ENCODE assay signal across 11 mouse cellular contexts in the genomic region with DNA sequence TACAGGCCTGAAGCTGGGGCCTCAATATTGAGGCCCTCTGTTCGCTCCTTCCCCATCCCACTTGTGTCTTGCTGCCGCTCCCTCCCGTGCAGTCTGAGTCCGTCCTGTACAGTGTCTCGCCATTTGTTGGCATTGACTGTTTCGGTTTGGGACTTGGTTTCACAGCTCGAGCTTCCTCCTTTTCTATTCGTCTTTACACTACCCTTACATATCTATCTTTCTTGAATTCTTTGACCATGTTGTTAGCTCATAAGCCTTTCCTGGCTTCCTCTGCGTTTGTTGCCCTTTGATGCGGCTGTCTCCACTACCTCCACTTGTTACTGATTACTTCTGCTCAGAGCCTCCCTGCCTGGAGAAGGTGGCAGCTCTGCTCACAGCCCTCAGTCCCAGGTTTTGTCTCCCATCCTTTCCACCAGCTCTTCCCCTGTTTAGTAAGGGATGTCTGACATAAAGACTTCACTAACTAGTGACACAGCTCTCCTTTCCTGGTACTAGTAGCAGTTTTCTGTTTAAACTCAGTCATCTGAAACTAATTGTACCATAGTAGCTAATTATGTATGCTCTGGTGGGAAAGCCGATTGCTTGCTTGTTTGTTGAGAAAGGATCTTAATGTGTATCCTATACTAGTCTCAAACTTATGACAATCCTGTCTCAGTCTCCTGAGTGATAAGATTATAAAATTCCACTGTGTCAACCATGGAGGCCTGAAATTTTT. TPM values are rescaled to one million over a fixed set of nuclear protein-coding genes. Genes with fewer than 3 reads are reported as not detected.
DNase-seq lines count a peak whose midpoint lies in the region; ATAC-seq and TF ChIP-seq lines count a peak whose summit lies in the region.
"Had no signal": no experiment of that assay in that cellular context is flagged by ENCODE, and none has a peak within 500 bp of the region (broad histone marks: within the 10 kb centered on the region; RNA-seq: fewer than 3 reads in every experiment).

No protein-coding gene starts in this region.

- H3K27me3 ChIP-seq in kidney, adult 2 months (replicated peaks; ENCODE audit: control insufficient read depth, insufficient read depth, low read length) = no peaks in the 10 kb centered on the region
- no peaks in the 10 kb centered on the region for H3K27me3 ChIP-seq in G1E (ENCODE audit: insufficient read depth, low read length)
- no peaks in the 10 kb centered on the region for H3K27me3 ChIP-seq in hindbrain, embryonic 15.5 days
- H3K27me3 ChIP-seq: lung, embryonic 15.5 days had no signal

- H3K36me3 ChIP-seq in kidney, adult 2 months (ENCODE audit: control insufficient read depth, insufficient read depth, low read length) = peaks cover 4% of the 10 kb centered on the region; the same call in 1 of the 2 replicates
- peaks cover 44% of the 10 kb centered on the region for H3K36me3 ChIP-seq in G1E (replicated peaks)
- H3K36me3 ChIP-seq in hindbrain, embryonic 15.5 days = peaks cover 15% of the 10 kb centered on the region

- H3K4me3 ChIP-seq in kidney, adult 2 months (ENCODE audit: insufficient read depth, low read depth, low read length) = no peak overlapping the region
- H3K4me3 ChIP-seq in G1E (ENCODE audit: low read depth, low read length) = peak overlapping the region; percentile 63; the same call in 1 of the 2 replicates
- 0 out of 2 replicates have a peak overlapping the region, but pooled peaks have one; percentile 10 for H3K4me3 ChIP-seq in hindbrain, embryonic 15.5 days
- H3K4me3 ChIP-seq: lung, embryonic 15.5 days; myocyte had no signal

- no peak overlapping the region for H3K9ac ChIP-seq in hindbrain, embryonic 15.5 days
- H3K9ac ChIP-seq: lung, embryonic 15.5 days had no signal

- H3K4me1 ChIP-seq in kidney, adult 2 months (ENCODE audit: control insufficient read depth, insufficient read depth, low read length) = peaks cover 2% of the 10 kb centered on the region; the same call in 1 of the 2 replicates
- peaks cover 31% of the 10 kb centered on the region for H3K4me1 ChIP-seq in G1E (ENCODE audit: insufficient read depth, low read depth, low read length)
- peaks cover 25% of the 10 kb centered on the region for H3K4me1 ChIP-seq in hindbrain, embryonic 15.5 days (replicated peaks)

- peak; percentile 32 for ATAC-seq in G1E (ENCODE audit: extremely low read depth, insufficient number of reproducible peaks, low FRiP score, poor library complexity, severe bottlenecking)
- ATAC-seq in hindbrain, embryonic 15.5 days (ENCODE audit: low FRiP score, low read depth) = no peak
- ATAC-seq in megakaryocyte progenitor cell, adult 5-6 weeks (replicated peaks; ENCODE audit: poor library complexity) = no peak

- no peak for TF ChIP-seq POLR2A in kidney, adult 2 months (IDR thresholded peaks at IDR 0.05; ENCODE audit: low read depth, low read length)

- H3K4me2 ChIP-seq in hindbrain, embryonic 15.5 days = peak overlapping the region; percentile 26
- H3K4me2 ChIP-seq: lung, embryonic 15.5 days had no signal

- DNase-seq in kidney, adult 2 months = peak; percentile 46
- no peak for DNase-seq in kidney, adult 11 months
- peak; percentile 6 for DNase-seq in G1E (ENCODE audit: low spot score)
- DNase-seq in cerebellum, postnatal 10 days = peak; percentile 19 to 36
- DNase-seq in adrenal gland, postnatal 4 days (ENCODE audit: low spot score in 2 of 2) = no peak
- DNase-seq in urinary bladder, postnatal 10 days (ENCODE audit: low spot score) = no peak
- DNase-seq: embryo, embryonic 11 days had no signal

- no peak for TF ChIP-seq CTCF in kidney, adult 2 months (conservative IDR thresholded peaks at IDR 0.05; ENCODE audit: insufficient read depth, insufficient read length, low read depth, low read length)
- TF ChIP-seq CTCF in G1E (IDR thresholded peaks at IDR 0.05; ENCODE audit: low read depth, low read length) = no peak

- WGBS in kidney, adult 2 months = 72% methylated on average over 11 of the region's 11 CpGs
- WGBS in hindbrain, embryonic 15.5 days = 59% methylated on average over 11 of the region's 11 CpGs

- no peaks in the 10 kb centered on the region for H3K9me3 ChIP-seq in G1E (replicated peaks)
- no peaks in the 10 kb centered on the region for H3K9me3 ChIP-seq in hindbrain, embryonic 15.5 days
- H3K9me3 ChIP-seq: lung, embryonic 15.5 days had no signal

- H3K27ac ChIP-seq in kidney, adult 2 months (ENCODE audit: insufficient read depth, low read depth, low read length) = no peak overlapping the region
- H3K27ac ChIP-seq in hindbrain, embryonic 15.5 days (replicated peaks) = no peak overlapping the region
- H3K27ac ChIP-seq: lung, embryonic 15.5 days had no signal

RNA-seq across cellular contexts. Expression of a gene that starts 3.0 kb away (rescaled TPM):
- 3.5 and 8.1 TPM in 2 replicates for polyA plus RNA-seq in kidney, adult 2 months (2012; rRNA removed)
- total RNA-seq in G1E (2014; fragmentation: Nextera tagmentation) = 96.8 and 106 TPM in 2 replicates
- 416 and 492 TPM in 2 replicates for total RNA-seq in G1E (2017)
- 10.6 and 14.2 TPM in 2 replicates for polyA plus RNA-seq in G1E (2012)
- polyA plus RNA-seq in hindbrain, embryonic 15.5 days (2015; fragmentation: Nextera tagmentation; extraction: Ambion mirVana) = 210 and 215 TPM in 2 replicates
- 100 to 1,000 TPM; 175 to 177 TPM for total RNA-seq in adrenal gland, postnatal 4 days (2021)
- 207 and 221 TPM in 2 replicates for total RNA-seq in megakaryocyte progenitor cell, adult 5-6 weeks (2015)
- 388 and 505 TPM in 2 replicates for total RNA-seq in megakaryocyte progenitor cell, adult 5-6 weeks (2017)

Comparison
In these comparisons a context has a peak if more than half of its experiments do, and no peak if none do; other contexts are left out.
1. DNase-seq: peak in kidney, adult 2 months (single experiment), G1E (single experiment) and cerebellum, postnatal 10 days (2 of 2); none in kidney, adult 11 months (single experiment), adrenal gland, postnatal 4 days (0 of 2) and urinary bladder, postnatal 10 days (single experiment).